ENCODE assay signal across 31 mouse cellular contexts in genomic region chr11:88939634-88940033, GRCm38 (mm10). TPM values are rescaled to one million over a fixed set of nuclear protein-coding genes. Genes with fewer than 3 reads are reported as not detected.
A peak's percentile ranks its signal among the peaks of the same experiment; 100 is the strongest.
DNase-seq lines count a peak whose midpoint lies in the region.
"Had no signal": no experiment of that assay in that cellular context is flagged by ENCODE, and none has a peak within 500 bp of the region (broad histone marks: within the 10 kb centered on the region; RNA-seq: fewer than 3 reads in every experiment).

No protein-coding gene starts in this region.

- H3K27me3 ChIP-seq in heart, embryonic 10.5 days (ENCODE audit: insufficient read depth, poor library complexity, severe bottlenecking) = no peaks in the 10 kb centered on the region
- H3K27me3 ChIP-seq: embryonic facial prominence, embryonic 12.5 days; forebrain, embryonic 12.5 days; hindbrain, embryonic 12.5 days; limb, embryonic 12.5 days had no signal

- H3K9me3 ChIP-seq in heart, embryonic 10.5 days = no peaks in the 10 kb centered on the region
- H3K9me3 ChIP-seq: embryonic facial prominence, embryonic 12.5 days; forebrain, embryonic 12.5 days; hindbrain, embryonic 12.5 days; limb, embryonic 12.5 days had no signal

- WGBS in heart, embryonic 10.5 days = 92% methylated on average over 4 of the region's 4 CpGs

- H3K4me1 ChIP-seq in heart, embryonic 10.5 days = no peaks in the 10 kb centered on the region
- H3K4me1 ChIP-seq: embryonic facial prominence, embryonic 12.5 days; forebrain, embryonic 12.5 days; hindbrain, embryonic 12.5 days; limb, embryonic 12.5 days had no signal

- no peak overlapping the region for H3K4me3 ChIP-seq in heart, embryonic 10.5 days
- H3K4me3 ChIP-seq: embryonic facial prominence, embryonic 12.5 days; erythroblast, embryonic 14.5 days; forebrain, embryonic 12.5 days; hindbrain, embryonic 12.5 days; limb, embryonic 12.5 days had no signal

- peak; percentile 8 to 12 for DNase-seq in layer of hippocampus, adult 8-10 months (ENCODE audit: low spot score in 2 of 2)
- DNase-seq in layer of hippocampus, adult 9-10 months (ENCODE audit: low spot score) = no peak
- DNase-seq in right cerebral cortex, adult 2 months (ENCODE audit: low spot score in 2 of 2) = peak; percentile 40 to 49
- no peak for DNase-seq in right cerebral cortex, postnatal 10 days (ENCODE audit: low spot score in 2 of 2)
- peak; percentile 84 for DNase-seq in brain, adult 2 months (ENCODE audit: low read depth, low spot score)
- no peak for DNase-seq in heart, embryonic 10.5 days (ENCODE audit: low spot score)
- DNase-seq in cerebellum, adult 9-10 months = no peak
- DNase-seq: cerebellum, adult 11-12 months; cerebellum, postnatal 25 days; gastrocnemius, postnatal 25 days; heart, adult 18-20 months; kidney, adult 18-20 months; kidney, postnatal 4 days; liver, postnatal 0 days; thymus, postnatal 36 days had no signal

- H3K36me3 ChIP-seq in heart, embryonic 10.5 days = peaks cover 41% of the 10 kb centered on the region

- no peak overlapping the region for H3K27ac ChIP-seq in heart, embryonic 10.5 days
- H3K27ac ChIP-seq: embryonic facial prominence, embryonic 12.5 days; forebrain, embryonic 12.5 days; hindbrain, embryonic 12.5 days; limb, embryonic 12.5 days; macrophage had no signal

RNA-seq across cellular contexts. Expression of gene Scpep1, which starts 15.6 kb away (rescaled TPM):
- total RNA-seq in layer of hippocampus, adult 8-10 months (2022) = 10 to 100 TPM; 15.8 to 24.7 (median 19.9) TPM
- polyA plus RNA-seq in heart, embryonic 10.5 days (2016; fragmentation: Nextera tagmentation; extraction: Ambion mirVana) = 56.2 and 61.9 TPM in 2 replicates

RNA-seq across cellular contexts. Expression of gene Elobl, which starts 27.1 kb away (rescaled TPM):
- not detected for total RNA-seq in layer of hippocampus, adult 8-10 months (2022)
- not detected in 2 replicates for polyA plus RNA-seq in heart, embryonic 10.5 days (2016; fragmentation: Nextera tagmentation; extraction: Ambion mirVana)
- total RNA-seq: adrenal gland, postnatal 4 days; gastrocnemius, postnatal 25 days; heart, adult 18-20 months; heart, postnatal 25 days; left cerebral cortex, adult 8-10 months had no signal
- polyA plus RNA-seq: embryonic facial prominence, embryonic 12.5 days; erythroblast, embryonic 14.5 days; forebrain, embryonic 12.5 days; heart, embryonic 14.5 days; hindbrain, embryonic 12.5 days; kidney, embryonic 16.5 days; limb, embryonic 12.5 days; liver, embryonic 11.5 days; liver, postnatal 0 days; lung, postnatal 0 days; macrophage; midbrain, embryonic 16.5 days; neural tube, embryonic 14.5 days; stomach, embryonic 14.5 days had no signal

RNA-seq across cellular contexts. Expression of gene Coil, which starts 30.4 kb away (rescaled TPM):
- 10 to 100 TPM; 17.6 to 22.5 (median 19.0) TPM for total RNA-seq in layer of hippocampus, adult 8-10 months (2022)
- polyA plus RNA-seq in heart, embryonic 10.5 days (2016; fragmentation: Nextera tagmentation; extraction: Ambion mirVana) = 15.4 and 19.2 TPM in 2 replicates

RNA-seq across cellular contexts. Expression of gene Trim25, which starts 59.5 kb away (rescaled TPM):
- 1 to 10 TPM; 3.3 to 7.3 (median 4.7) TPM for total RNA-seq in layer of hippocampus, adult 8-10 months (2022)
- polyA plus RNA-seq in heart, embryonic 10.5 days (2016; fragmentation: Nextera tagmentation; extraction: Ambion mirVana) = 12.7 and 13.9 TPM in 2 replicates

Comparison
In these comparisons a context has a peak if more than half of its experiments do, and no peak if none do; other contexts are left out.
1. DNase-seq: peak in layer of hippocampus, adult 8-10 months (2 of 2), right cerebral cortex, adult 2 months (2 of 2) and brain, adult 2 months (single experiment); none in layer of hippocampus, adult 9-10 months (single experiment), right cerebral cortex, postnatal 10 days (0 of 2), heart, embryonic 10.5 days (single experiment) and cerebellum, adult 9-10 months (single experiment).